Mouse (Mus musculus) embryonic facial prominence, embryonic 12.5 days (tissue): ENCODE results near the gene Lgalsl. TPM values are rescaled to one million over a fixed set of nuclear protein-coding genes. Genes with fewer than 3 reads are reported as not detected.

Experiments
- ATAC-seq: fragments of 200-750 bp; cut with Nextera tagmentation; 2 replicates; pipeline ENCODE4 v1.8.0; 2017; ENCODE audit not compliant: insufficient number of reproducible peaks, insufficient read depth, low FRiP score, low TSS enrichment
- H3K27ac ChIP-seq: fragments of 300-500 bp; sonication (generic); 2 replicates; pipeline ENCODE4 v1.5.1; 2016; ENCODE audit warnings: mild to moderate bottlenecking
- H3K27me3 ChIP-seq: fragments of 300-500 bp; sonication (generic); 2 replicates; pipeline ENCODE4 v1.6.1; 2016; ENCODE audit warnings: mild to moderate bottlenecking, moderate library complexity
- H3K36me3 ChIP-seq: fragments of 300-500 bp; sonication (generic); 2 replicates; pipeline ENCODE4 v1.6.1; 2016; ENCODE audit warnings: mild to moderate bottlenecking
- H3K4me1 ChIP-seq: fragments of 300-500 bp; sonication (generic); 2 replicates; pipeline ENCODE4 v1.6.1; 2016
- H3K4me2 ChIP-seq: fragments of 300-500 bp; sonication (generic); replicated peaks from 2 replicates; pipeline ENCODE4 v1.6.1; 2016; ENCODE audit warnings: mild to moderate bottlenecking, moderate library complexity
- H3K4me3 ChIP-seq: fragments of 300-500 bp; sonication (generic); 2 replicates; pipeline ENCODE4 v1.5.1; 2016; ENCODE audit warnings: mild to moderate bottlenecking
- H3K9ac ChIP-seq: fragments of 300-500 bp; sonication (generic); 2 replicates; pipeline ENCODE4 v1.6.1; 2016; ENCODE audit warnings: mild to moderate bottlenecking, moderate library complexity
- H3K9me3 ChIP-seq: fragments of 300-500 bp; sonication (generic); 2 replicates; pipeline ENCODE4 v1.6.1; 2016; ENCODE audit warnings: mild to moderate bottlenecking, moderate library complexity
- WGBS: fragments of 180-500 bp; shearing (Covaris S2); methylation state at CpG from one replicate; pipeline ENCODE4 v1.1.7; 2016; 5-methylcytosine and 5-hydroxymethylcytosine counted together
- polyA plus RNA-seq: library from polyadenylated mRNA; unstranded; fragments of >200 nt; fragmentation: Nextera tagmentation; extraction: Ambion mirVana; gene quantifications from 2 replicates; pipeline ENCODE4 v1.2.1, GENCODE M21; 2016

Gene Lgalsl
- polyA plus RNA-seq, 1 experiment from 2014 or later = 44.6 TPM

GRCm38 (mm10) chr11:20778298-20778697 lies 52.6 kb downstream of the Lgalsl start:
- Histone ChIP-seq H3K9ac (no peak overlapping the region), H3K27ac (no peak overlapping the region), H3K4me3 (no peak overlapping the region), H3K36me3 (no peaks in the 10 kb centered on the region), H3K4me1 (no peaks in the 10 kb centered on the region), H3K9me3 (no peaks in the 10 kb centered on the region), H3K27me3 (no peaks in the 10 kb centered on the region), H3K4me2 (no peak overlapping the region)
- no peak for ATAC-seq
- 72% methylated on average over 1 of the region's 1 CpGs for WGBS

- Histone ChIP-seq H3K27ac (no peak overlapping the region), H3K36me3 (no peaks in the 10 kb centered on the region), H3K4me1 (no peaks in the 10 kb centered on the region), H3K4me3 (no peak overlapping the region), H3K9ac (no peak overlapping the region), H3K4me2 (no peak overlapping the region), H3K27me3 (no peaks in the 10 kb centered on the region), H3K9me3 (no peaks in the 10 kb centered on the region)
- ATAC-seq = no peak
Measured at GRCm38 (mm10) chr11:20776668-20777067, 54.2 kb downstream of the Lgalsl start.

Other genes starting within 250 kb of the Lgalsl start
- gene Aftph, start 89.5 kb downstream of the Lgalsl start, polyA plus RNA-seq = 20.3 and 22.9 TPM in 2 replicates